Mouse (Mus musculus): Measurements from ENCODE around the gene Pced1b. TPM values are rescaled to one million over a fixed set of nuclear protein-coding genes. Genes with fewer than 3 reads are reported as not detected.

Gene Pced1b
- polyA plus RNA-seq, 1 experiment from 2014 or later: 2.2 TPM

- H3K4me3 ChIP-seq (replicated peaks): no peak overlapping the region
Measured at GRCm38 (mm10) chr15:97277328-97277727, 30.4 kb downstream of the Pced1b start.

GRCm38 (mm10) chr15:97278340-97278948 lies 31.5 kb downstream of the Pced1b start:
- no peak overlapping the region for H3K4me3 ChIP-seq (replicated peaks)
- H3K9me3 ChIP-seq (replicated peaks): no peaks in the 10 kb centered on the region
- no peaks in the 10 kb centered on the region for H3K4me1 ChIP-seq
- H3K9ac ChIP-seq: no peak overlapping the region
- H3K27me3 ChIP-seq: no peaks in the 10 kb centered on the region
- H3K27ac ChIP-seq (replicated peaks): no peak overlapping the region
- no peak for ATAC-seq (ENCODE audit: insufficient number of reproducible peaks, low FRiP score, low TSS enrichment, low read depth)
- H3K4me2 ChIP-seq (replicated peaks): no peak overlapping the region
- 83% methylated on average over 9 of the region's 9 CpGs for WGBS
- no peaks in the 10 kb centered on the region for H3K36me3 ChIP-seq

More at GRCm38 (mm10) chr15:97277328-97277727, 30.4 kb downstream of the Pced1b start:
- ATAC-seq (ENCODE audit: insufficient number of reproducible peaks, low FRiP score, low TSS enrichment, low read depth): no peak
- Histone ChIP-seq H3K36me3 (no peaks in the 10 kb centered on the region), H3K4me2 (replicated peaks) (no peak overlapping the region), H3K9ac (no peak overlapping the region), H3K27me3 (no peaks in the 10 kb centered on the region), H3K27ac (replicated peaks) (no peak overlapping the region), H3K4me1 (no peaks in the 10 kb centered on the region), H3K9me3 (replicated peaks) (no peaks in the 10 kb centered on the region)
- WGBS: 67% methylated on average over 10 of the region's 10 CpGs

GRCm38 (mm10) chr15:97280131-97280530 lies 33.2 kb downstream of the Pced1b start:
- H3K4me3 ChIP-seq (replicated peaks): no peak overlapping the region
- 81% methylated on average over 8 of the region's 8 CpGs for WGBS
- no peak overlapping the region for H3K4me2 ChIP-seq (replicated peaks)
- H3K4me1 ChIP-seq: no peaks in the 10 kb centered on the region
- ATAC-seq (ENCODE audit: insufficient number of reproducible peaks, low FRiP score, low TSS enrichment, low read depth): no peak
- no peaks in the 10 kb centered on the region for H3K27me3 ChIP-seq
- no peak overlapping the region for H3K9ac ChIP-seq
- no peak overlapping the region for H3K27ac ChIP-seq (replicated peaks)
- no peaks in the 10 kb centered on the region for H3K36me3 ChIP-seq
- H3K9me3 ChIP-seq (replicated peaks): no peaks in the 10 kb centered on the region

GRCm38 (mm10) chr15:97280776-97281175 lies 33.9 kb downstream of the Pced1b start:
- Histone ChIP-seq H3K9ac (no peak overlapping the region), H3K27me3 (no peaks in the 10 kb centered on the region), H3K9me3 (replicated peaks) (no peaks in the 10 kb centered on the region), H3K4me3 (replicated peaks) (no peak overlapping the region), H3K27ac (replicated peaks) (no peak overlapping the region), H3K4me1 (no peaks in the 10 kb centered on the region), H3K4me2 (replicated peaks) (no peak overlapping the region), H3K36me3 (no peaks in the 10 kb centered on the region)
- 49% methylated on average over 9 of the region's 9 CpGs for WGBS
- no peak for ATAC-seq (ENCODE audit: insufficient number of reproducible peaks, low FRiP score, low TSS enrichment, low read depth)

GRCm38 (mm10) chr15:97281712-97282571 lies 35.0 kb downstream of the Pced1b start:
- no peak overlapping the region for H3K4me2 ChIP-seq (replicated peaks)
- ATAC-seq (ENCODE audit: insufficient number of reproducible peaks, low FRiP score, low TSS enrichment, low read depth): no peak
- 71% methylated on average over 10 of the region's 10 CpGs for WGBS

GRCm38 (mm10) chr15:97282572-97282881 lies 35.6 kb downstream of the Pced1b start:
- no peak for ATAC-seq (ENCODE audit: insufficient number of reproducible peaks, low FRiP score, low TSS enrichment, low read depth)
- Histone ChIP-seq H3K4me1 (no peaks in the 10 kb centered on the region), H3K4me2 (replicated peaks) (no peak overlapping the region), H3K9ac (no peak overlapping the region), H3K4me3 (replicated peaks) (no peak overlapping the region), H3K9me3 (replicated peaks) (no peaks in the 10 kb centered on the region), H3K27me3 (no peaks in the 10 kb centered on the region), H3K36me3 (no peaks in the 10 kb centered on the region), H3K27ac (replicated peaks) (no peak overlapping the region)
- WGBS: 77% methylated on average over 6 of the region's 6 CpGs

More at GRCm38 (mm10) chr15:97281712-97282571, 35.0 kb downstream of the Pced1b start:
- Histone ChIP-seq H3K4me3 (replicated peaks) (no peak overlapping the region), H3K9ac (no peak overlapping the region), H3K27ac (replicated peaks) (no peak overlapping the region), H3K9me3 (replicated peaks) (no peaks in the 10 kb centered on the region), H3K27me3 (no peaks in the 10 kb centered on the region), H3K36me3 (no peaks in the 10 kb centered on the region), H3K4me1 (no peaks in the 10 kb centered on the region)

GRCm38 (mm10) chr15:97284201-97284600 lies 37.3 kb downstream of the Pced1b start:
- 78% methylated on average over 5 of the region's 5 CpGs for WGBS

GRCm38 (mm10) chr15:97285665-97286212 lies 38.8 kb downstream of the Pced1b start:
- WGBS: 88% methylated on average over 10 of the region's 10 CpGs
- Histone ChIP-seq H3K4me2 (replicated peaks) (no peak overlapping the region), H3K9me3 (replicated peaks) (no peaks in the 10 kb centered on the region), H3K4me3 (replicated peaks) (no peak overlapping the region), H3K27me3 (no peaks in the 10 kb centered on the region), H3K4me1 (no peaks in the 10 kb centered on the region), H3K27ac (replicated peaks) (no peak overlapping the region), H3K9ac (no peak overlapping the region), H3K36me3 (no peaks in the 10 kb centered on the region)
- no peak for ATAC-seq (ENCODE audit: insufficient number of reproducible peaks, low FRiP score, low TSS enrichment, low read depth)

More at GRCm38 (mm10) chr15:97284201-97284600, 37.3 kb downstream of the Pced1b start:
- Histone ChIP-seq H3K4me3 (replicated peaks) (no peak overlapping the region), H3K4me2 (replicated peaks) (no peak overlapping the region), H3K27ac (replicated peaks) (no peak overlapping the region), H3K9me3 (replicated peaks) (no peaks in the 10 kb centered on the region), H3K9ac (no peak overlapping the region), H3K36me3 (no peaks in the 10 kb centered on the region), H3K4me1 (no peaks in the 10 kb centered on the region), H3K27me3 (no peaks in the 10 kb centered on the region)
- no peak for ATAC-seq (ENCODE audit: insufficient number of reproducible peaks, low FRiP score, low TSS enrichment, low read depth)

- no peaks in the 10 kb centered on the region for H3K9me3 ChIP-seq (replicated peaks)
- H3K27ac ChIP-seq (replicated peaks): no peak overlapping the region
- no peak overlapping the region for H3K4me3 ChIP-seq (replicated peaks)
- no peaks in the 10 kb centered on the region for H3K36me3 ChIP-seq
- H3K27me3 ChIP-seq: no peaks in the 10 kb centered on the region
- no peak overlapping the region for H3K4me2 ChIP-seq (replicated peaks)
- H3K4me1 ChIP-seq: no peaks in the 10 kb centered on the region
- WGBS: 59% methylated on average over 10 of the region's 10 CpGs
- no peak for ATAC-seq (ENCODE audit: insufficient number of reproducible peaks, low FRiP score, low TSS enrichment, low read depth)
- no peak overlapping the region for H3K9ac ChIP-seq
Measured at GRCm38 (mm10) chr15:97286731-97287130, 39.8 kb downstream of the Pced1b start.

- WGBS: 88% methylated on average over 5 of the region's 5 CpGs
- Histone ChIP-seq H3K4me2 (replicated peaks) (no peak overlapping the region), H3K27me3 (no peaks in the 10 kb centered on the region), H3K4me3 (replicated peaks) (no peak overlapping the region), H3K36me3 (no peaks in the 10 kb centered on the region), H3K9me3 (replicated peaks) (no peaks in the 10 kb centered on the region), H3K9ac (no peak overlapping the region), H3K4me1 (no peaks in the 10 kb centered on the region), H3K27ac (replicated peaks) (no peak overlapping the region)
- no peak for ATAC-seq (ENCODE audit: insufficient number of reproducible peaks, low FRiP score, low TSS enrichment, low read depth)
Measured at GRCm38 (mm10) chr15:97287436-97288143, 40.7 kb downstream of the Pced1b start.

GRCm38 (mm10) chr15:97288690-97289089 lies 41.8 kb downstream of the Pced1b start:
- no peak overlapping the region for H3K27ac ChIP-seq (replicated peaks)
- H3K4me1 ChIP-seq: no peaks in the 10 kb centered on the region
- no peak overlapping the region for H3K4me3 ChIP-seq (replicated peaks)
- H3K4me2 ChIP-seq (replicated peaks): no peak overlapping the region
- no peaks in the 10 kb centered on the region for H3K36me3 ChIP-seq
- no peak overlapping the region for H3K9ac ChIP-seq
- 48% methylated on average over 13 of the region's 13 CpGs for WGBS
- peak; percentile 57; the same call in 1 of the 2 replicates for ATAC-seq (ENCODE audit: insufficient number of reproducible peaks, low FRiP score, low TSS enrichment, low read depth)
- H3K9me3 ChIP-seq (replicated peaks): no peaks in the 10 kb centered on the region
- no peaks in the 10 kb centered on the region for H3K27me3 ChIP-seq
